Mouse (Mus musculus): ENCODE measurements at regions not wholly inside any gene's neighbourhood (a gene's known extent, or its start where the extent isn't known, plus 50 kb on each side); places are given as distances from the start of the nearest gene placed in this dataset.

- dilution Hi-C loops (cut with MboI; ENCODE audit: extremely low pct_ligation_motif_present, extremely low pct_unique_long_range_greater_than_20kb, low sequenced_read_pairs) = no loop called here
- no peak overlapping the region for H3K4me2 ChIP-seq (ENCODE audit: insufficient read depth, low read depth, poor library complexity, severe bottlenecking)
- H3K4me1 ChIP-seq (ENCODE audit: control insufficient read depth in 1 of 2, insufficient read depth in 2 of 2) = no peaks in the 10 kb centered on the region
- no peaks in the 10 kb centered on the region for H3K27me3 ChIP-seq (replicated peaks)
- no peak for DNase-seq (ENCODE audit: extremely low read depth)
- peaks cover 73% of the 10 kb centered on the region for H3K9me3 ChIP-seq (replicated peaks; ENCODE audit: low read length)
- in situ Hi-C loops (cut with MboI; ENCODE audit: low pct_ligation_motif_present, low pct_unique_long_range_greater_than_20kb, low sequenced_read_pairs) = no loop called here
- TF ChIP-seq MAZ (IDR thresholded peaks at IDR 0.05; ENCODE audit: low read depth, low read length) (no peak), USF2 (conservative IDR thresholded peaks at IDR 0.05; ENCODE audit: low read depth, low read length) (no peak), NELFE (IDR thresholded peaks at IDR 0.05; ENCODE audit: low read depth, low read length) (no peak), GABPA (IDR thresholded peaks at IDR 0.05; ENCODE audit: insufficient replicate concordance, low read depth, low read length) (no peak), PAX5 (IDR thresholded peaks at IDR 0.05; ENCODE audit: low read length) (no peak), CHD2 (IDR thresholded peaks at IDR 0.05; ENCODE audit: low read length) (no peak), EP300 (IDR thresholded peaks at IDR 0.05; ENCODE audit: low read length) (no peak), ETS1 (conservative IDR thresholded peaks at IDR 0.05; ENCODE audit: low read depth, low read length) (no peak), MAFK (IDR thresholded peaks at IDR 0.05; ENCODE audit: insufficient replicate concordance, low read length) (no peak), USF1 (IDR thresholded peaks at IDR 0.05; ENCODE audit: low read depth, low read length) (no peak), SMC3 (IDR thresholded peaks at IDR 0.05; ENCODE audit: low read depth, low read length) (no peak), IRF4 (IDR thresholded peaks at IDR 0.05; ENCODE audit: low read depth, low read length) (no peak)
- no peak overlapping the region for H3K27ac ChIP-seq (ENCODE audit: insufficient read depth, low read depth)
- H3K79me2 ChIP-seq (replicated peaks; ENCODE audit: control insufficient read depth, extremely low read depth, insufficient read depth, poor library complexity, severe bottlenecking) = no peaks in the 10 kb centered on the region
- no peak overlapping the region for H3K9ac ChIP-seq (ENCODE audit: insufficient read depth, low read depth)
- H3K4me3 ChIP-seq (replicated peaks in 1 of 3; ENCODE audit: low read depth in 2 of 3, low read length in 2 of 3, poor library complexity in 1 of 3) = no peak overlapping the region
- no peaks in the 10 kb centered on the region for H3K36me3 ChIP-seq (replicated peaks in 1 of 2; ENCODE audit: control insufficient read depth in 1 of 2, insufficient read depth in 1 of 2, low read length in 1 of 2)
Observed at GRCm38 (mm10) chr4:127429748-127430147, 71.8 kb upstream of the Gjb5 start.

GRCm38 (mm10) chr4:127423855-127424254 is 65.9 kb upstream of the Gjb5 start:
- Histone ChIP-seq H3K9ac (ENCODE audit: insufficient read depth, low read depth) (no peak overlapping the region), H3K36me3 (replicated peaks in 1 of 2; ENCODE audit: control insufficient read depth in 1 of 2, insufficient read depth in 1 of 2, low read length in 1 of 2) (no peaks in the 10 kb centered on the region), H3K9me3 (replicated peaks; ENCODE audit: low read length) (peaks cover 75% of the 10 kb centered on the region), H3K27me3 (replicated peaks) (no peaks in the 10 kb centered on the region), H3K27ac (ENCODE audit: insufficient read depth, low read depth) (no peak overlapping the region), H3K4me1 (ENCODE audit: control insufficient read depth in 1 of 2, insufficient read depth in 2 of 2) (no peaks in the 10 kb centered on the region), H3K4me3 (replicated peaks in 1 of 3; ENCODE audit: low read depth in 2 of 3, low read length in 2 of 3, poor library complexity in 1 of 3) (no peak overlapping the region), H3K79me2 (replicated peaks; ENCODE audit: control insufficient read depth, extremely low read depth, insufficient read depth, poor library complexity, severe bottlenecking) (no peaks in the 10 kb centered on the region), H3K4me2 (ENCODE audit: insufficient read depth, low read depth, poor library complexity, severe bottlenecking) (no peak overlapping the region)
- DNase-seq (ENCODE audit: extremely low read depth) = no peak
- dilution Hi-C loops (cut with MboI; ENCODE audit: extremely low pct_ligation_motif_present, extremely low pct_unique_long_range_greater_than_20kb, low sequenced_read_pairs) (no loop called here), in situ Hi-C loops (cut with MboI; ENCODE audit: low pct_ligation_motif_present, low pct_unique_long_range_greater_than_20kb, low sequenced_read_pairs) (no loop called here)
- TF ChIP-seq CTCF (conservative IDR thresholded peaks at IDR 0.05 in 1 of 2, IDR thresholded peaks at IDR 0.05 in 1 of 2; ENCODE audit: low read depth in 2 of 2, low read length in 2 of 2) (no peak), USF2 (conservative IDR thresholded peaks at IDR 0.05; ENCODE audit: low read depth, low read length) (no peak), ELF1 (IDR thresholded peaks at IDR 0.05; ENCODE audit: low read depth, low read length) (no peak), ZC3H11A (IDR thresholded peaks at IDR 0.05; ENCODE audit: low read depth, low read length) (no peak), SMC3 (IDR thresholded peaks at IDR 0.05; ENCODE audit: low read depth, low read length) (no peak), ZKSCAN1 (IDR thresholded peaks at IDR 0.05; ENCODE audit: borderline replicate concordance, low read depth, low read length) (no peak), MXI1 (IDR thresholded peaks at IDR 0.05; ENCODE audit: low read depth, low read length) (no peak), PAX5 (IDR thresholded peaks at IDR 0.05; ENCODE audit: low read length) (no peak), TBP (conservative IDR thresholded peaks at IDR 0.05; ENCODE audit: low read depth, low read length) (no peak), ZMIZ1 (IDR thresholded peaks at IDR 0.05; ENCODE audit: low read depth, low read length) (no peak), POLR2A (IDR thresholded peaks at IDR 0.05; ENCODE audit: low read depth, low read length) (no peak), ZNF384 (IDR thresholded peaks at IDR 0.05; ENCODE audit: low read depth, low read length) (no peak), JUND (conservative IDR thresholded peaks at IDR 0.05; ENCODE audit: low read depth, low read length) (no peak), KAT2A (IDR thresholded peaks at IDR 0.05; ENCODE audit: insufficient replicate concordance, low read length) (no peak)

All from CH12.LX (cell line).